Mouse (Mus musculus) kidney, adult 2 months (tissue): ENCODE results near the gene Olfr1442.

Experiments used
- CTCF ChIP-seq: fragments of 200-500 bp; conservative IDR thresholded peaks from 2 replicates; pipeline ENCODE4 v1.5.1; 2011; ENCODE audit warnings: low read depth, mild to moderate bottlenecking, control low read depth, low read length, moderate library complexity, mixed read lengths; ENCODE audit not compliant: insufficient read depth, insufficient read length
- POLR2A ChIP-seq: fragments of 200-500 bp; IDR thresholded peaks from one replicate; pipeline ENCODE4 v1.6.1; 2011; ENCODE audit warnings: low read depth, low read length, control low read depth

GRCm38 (mm10) chr19:12634963-12635362 lies 35.3 kb upstream of the Olfr1442 start:
- TF ChIP-seq CTCF (no peak), POLR2A (no peak)
